Mouse (Mus musculus): ENCODE measurements around the gene Gjc1.

GRCm38 (mm10) chr11:102834219-102834618, 14.7 kb upstream of the Gjc1 start:
- no peak for TF ChIP-seq CTCF (IDR thresholded peaks at IDR 0.05)
- TF ChIP-seq EP300 (IDR thresholded peaks at IDR 0.05): no peak
